Mouse (Mus musculus) neural tube, embryonic 14.5 days (tissue): Measurements from ENCODE around the gene Pik3cg. TPM values are rescaled to one million over a fixed set of nuclear protein-coding genes. Genes with fewer than 3 reads are reported as not detected.

Experiments used
- ATAC-seq: fragments of 200-750 bp; cut with Nextera tagmentation; 2 replicates; pipeline ENCODE4 v1.8.0; 2017; ENCODE audit warnings: low read depth, mild to moderate bottlenecking, moderate TSS enrichment, moderate library complexity
- H3K27ac ChIP-seq: fragments of 300-500 bp; sonication (generic); 2 replicates; pipeline ENCODE4 v1.5.1; 2014; ENCODE audit warnings: low read depth, mild to moderate bottlenecking, control low read depth, low read length, moderate library complexity, mixed read lengths
- H3K27me3 ChIP-seq: fragments of 300-500 bp; sonication (generic); 2 replicates; pipeline ENCODE4 v1.6.1; 2014; ENCODE audit warnings: low read length; ENCODE audit not compliant: control insufficient read depth, insufficient read depth
- H3K36me3 ChIP-seq: fragments of 300-500 bp; sonication (generic); 2 replicates; pipeline ENCODE4 v1.6.1; 2014; ENCODE audit warnings: low read length, mixed read lengths; ENCODE audit not compliant: control insufficient read depth, insufficient read depth
- H3K4me1 ChIP-seq: fragments of 300-500 bp; sonication (generic); 2 replicates; pipeline ENCODE4 v1.6.1; 2014; ENCODE audit warnings: low read length; ENCODE audit not compliant: control insufficient read depth, insufficient read depth
- H3K4me2 ChIP-seq: fragments of 300-500 bp; sonication (generic); 2 replicates; pipeline ENCODE4 v1.6.1; 2014; ENCODE audit warnings: mild to moderate bottlenecking, low read depth, low read length, control low read depth
- H3K4me3 ChIP-seq: fragments of 300-500 bp; sonication (generic); 2 replicates; pipeline ENCODE4 v1.5.1; 2014; ENCODE audit warnings: low read depth, low read length, control low read depth, mixed read lengths
- H3K9ac ChIP-seq: fragments of 300-500 bp; sonication (generic); replicated peaks from 2 replicates; pipeline ENCODE4 v1.6.1; 2014; ENCODE audit warnings: low read depth, mild to moderate bottlenecking, control low read depth, low read length, mixed read lengths
- H3K9me3 ChIP-seq: fragments of 300-500 bp; sonication (generic); 2 replicates; pipeline ENCODE4 v1.6.1; 2016; ENCODE audit warnings: low read length; ENCODE audit not compliant: control insufficient read depth
- WGBS: fragments of 180-500 bp; shearing (Covaris S2); extraction: QIAGEN DNeasy Blood & Tissue Kit; methylation state at CpG from one replicate; pipeline ENCODE4 v1.1.7; 2014; 5-methylcytosine and 5-hydroxymethylcytosine counted together
- polyA plus RNA-seq: library from polyadenylated mRNA; unstranded; fragments of >200 nt; fragmentation: Nextera tagmentation; extraction: Ambion mirVana; gene quantifications from 2 replicates; pipeline ENCODE4 v1.2.1, GENCODE M21; 2014

The Pik3cg gene
- polyA plus RNA-seq, 1 experiment from 2014 or later: 0.88 TPM

DNA sequence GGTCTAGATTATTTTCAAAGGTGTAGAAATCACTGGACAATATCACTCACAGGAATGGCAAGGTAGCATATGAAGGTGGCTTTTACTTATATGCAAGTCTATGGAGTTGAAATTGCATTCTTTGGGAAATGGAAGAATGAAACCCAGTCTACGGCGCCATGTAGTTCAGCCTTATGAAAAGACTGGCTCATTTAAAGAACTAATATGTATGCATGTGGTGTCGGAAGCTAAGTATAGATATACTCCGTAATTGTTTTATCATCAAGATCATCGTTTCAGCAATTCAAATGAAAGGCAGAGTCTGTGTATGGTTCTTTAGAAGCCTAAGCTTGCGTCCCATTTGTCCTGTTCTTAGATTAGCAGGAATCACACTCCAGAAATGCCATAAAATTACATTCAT lies 34.0 kb downstream of the Pik3cg start:
- Histone ChIP-seq H3K36me3 (no peaks in the 10 kb centered on the region), H3K4me3 (no peak overlapping the region), H3K27ac (no peak overlapping the region), H3K27me3 (no peaks in the 10 kb centered on the region), H3K9me3 (no peaks in the 10 kb centered on the region), H3K4me1 (no peaks in the 10 kb centered on the region), H3K4me2 (no peak overlapping the region), H3K9ac (no peak overlapping the region)
- no peak for ATAC-seq
- 93% methylated on average over 6 of the region's 6 CpGs for WGBS

DNA sequence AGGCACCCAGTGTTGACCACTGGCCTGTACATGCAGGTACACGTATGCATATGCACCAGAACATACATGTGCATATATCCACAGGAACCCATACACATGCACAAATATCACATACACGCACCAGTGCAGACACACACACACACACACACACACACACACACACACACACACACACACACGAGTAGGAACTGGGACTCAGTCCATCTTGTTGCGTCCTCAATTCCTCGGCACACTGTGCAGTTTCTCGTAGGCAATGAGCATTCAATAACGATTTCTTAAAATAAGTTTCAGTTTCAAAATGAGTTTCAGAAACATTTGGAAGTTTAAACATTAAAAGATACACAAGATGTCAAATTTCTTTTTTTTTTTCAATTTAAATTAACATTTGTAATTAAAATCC lies 35.6 kb downstream of the Pik3cg start:
- Histone ChIP-seq H3K4me1 (no peaks in the 10 kb centered on the region), H3K9ac (no peak overlapping the region), H3K36me3 (no peaks in the 10 kb centered on the region), H3K27me3 (no peaks in the 10 kb centered on the region), H3K27ac (no peak overlapping the region), H3K9me3 (no peaks in the 10 kb centered on the region), H3K4me3 (no peak overlapping the region), H3K4me2 (no peak overlapping the region)
- WGBS: 93% methylated on average over 7 of the region's 7 CpGs
- no peak for ATAC-seq

DNA sequence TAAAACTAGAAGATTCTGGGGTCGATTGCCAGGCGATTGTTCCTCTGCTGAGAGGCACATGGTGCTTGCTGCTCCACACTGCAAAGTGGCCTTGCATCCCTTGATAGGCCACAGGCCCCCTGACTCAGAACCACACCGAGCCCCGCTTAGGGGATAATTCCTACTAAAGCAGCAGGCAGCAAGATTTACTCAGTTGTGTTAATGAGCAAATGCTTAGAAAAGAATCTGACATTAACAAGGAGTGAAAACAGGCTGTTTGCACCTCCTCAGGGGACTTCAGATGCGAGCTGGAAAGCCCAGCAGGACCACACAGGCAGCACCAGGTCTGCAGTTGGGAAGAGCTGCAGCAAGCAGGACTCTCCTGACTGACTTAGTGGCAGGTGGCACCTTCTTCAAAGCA lies 39.3 kb downstream of the Pik3cg start:
- H3K9me3 ChIP-seq: no peaks in the 10 kb centered on the region
- H3K27ac ChIP-seq: no peak overlapping the region
- 10% methylated on average over 5 of the region's 5 CpGs for WGBS
- no peak overlapping the region for H3K4me2 ChIP-seq
- H3K4me3 ChIP-seq: no peak overlapping the region
- no peak overlapping the region for H3K9ac ChIP-seq
- H3K4me1 ChIP-seq: no peaks in the 10 kb centered on the region
- ATAC-seq: no peak
- H3K27me3 ChIP-seq: no peaks in the 10 kb centered on the region
- H3K36me3 ChIP-seq: no peaks in the 10 kb centered on the region

DNA sequence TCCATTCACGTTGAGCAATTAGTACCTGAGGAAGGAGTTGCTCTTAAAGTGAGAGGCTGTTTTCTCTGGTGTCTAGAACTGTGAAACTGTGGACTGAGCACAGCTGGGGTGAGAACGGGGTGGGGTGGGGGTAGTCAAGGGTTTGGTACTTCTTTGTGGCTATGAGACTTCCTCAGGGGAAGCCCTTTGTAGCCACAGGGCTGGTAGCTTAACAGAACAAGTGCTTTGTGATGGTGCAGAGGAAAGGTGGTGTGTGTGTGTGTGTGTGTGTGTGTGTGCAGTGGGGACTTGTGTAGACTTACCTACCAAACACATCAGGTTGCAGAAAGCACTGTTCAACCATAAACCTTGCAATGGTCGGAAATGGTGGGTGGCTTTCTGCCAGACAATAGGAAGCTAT lies 39.7 kb downstream of the Pik3cg start:
- Histone ChIP-seq H3K9me3 (no peaks in the 10 kb centered on the region), H3K4me2 (no peak overlapping the region), H3K27me3 (no peaks in the 10 kb centered on the region), H3K27ac (no peak overlapping the region), H3K9ac (no peak overlapping the region), H3K4me1 (no peaks in the 10 kb centered on the region), H3K36me3 (no peaks in the 10 kb centered on the region), H3K4me3 (no peak overlapping the region)
- WGBS: 34% methylated on average over 3 of the region's 3 CpGs
- ATAC-seq: no peak

DNA sequence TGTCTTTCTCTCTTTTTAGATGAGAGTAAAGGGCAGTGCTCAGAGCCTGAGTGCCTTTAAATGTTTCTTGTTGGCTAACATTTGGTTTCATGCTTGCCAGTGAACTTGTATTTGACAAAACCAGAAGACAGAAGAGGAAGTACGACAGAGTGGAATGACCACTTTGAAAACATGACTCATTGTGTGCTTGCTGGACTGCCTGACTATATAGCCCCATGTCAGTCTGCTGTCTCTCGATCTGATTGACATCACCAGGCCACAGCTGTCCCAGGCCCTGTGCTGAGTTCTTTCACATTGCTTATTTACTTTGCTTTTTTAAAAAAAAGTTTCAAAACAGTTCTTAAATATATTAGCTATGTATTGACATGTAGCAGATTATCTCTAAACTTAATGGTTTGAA lies 44.8 kb downstream of the Pik3cg start:
- ATAC-seq: no peak
- 89% methylated on average over 2 of the region's 2 CpGs for WGBS

DNA sequence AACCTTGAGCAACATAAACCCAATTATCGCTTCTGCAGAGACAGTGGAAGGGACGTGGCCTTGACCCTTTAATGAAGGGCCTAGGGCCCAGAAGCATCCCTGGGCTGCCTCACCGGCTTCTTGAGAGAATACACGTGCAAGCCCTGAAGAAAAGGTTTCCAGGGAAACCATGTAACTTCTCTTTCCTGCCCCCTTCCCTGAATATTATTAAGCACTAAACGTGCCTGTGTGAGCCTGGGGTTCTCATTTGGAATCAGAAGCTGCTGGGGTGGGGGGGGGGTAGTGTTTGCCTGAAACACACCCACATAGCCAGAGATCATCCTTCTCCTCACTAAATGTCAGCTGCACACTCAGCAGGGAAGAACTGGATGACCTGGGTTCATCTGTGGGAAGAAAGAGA lies 49.7 kb downstream of the Pik3cg start:
- peak; percentile 41; the same call in 1 of the 2 replicates for ATAC-seq
- Histone ChIP-seq H3K27me3 (no peaks in the 10 kb centered on the region), H3K36me3 (no peaks in the 10 kb centered on the region), H3K4me3 (no peak overlapping the region), H3K4me1 (peaks cover 5% of the 10 kb centered on the region; the same call in 1 of the 2 replicates), H3K9ac (no peak overlapping the region), H3K4me2 (no peak overlapping the region), H3K27ac (no peak overlapping the region), H3K9me3 (no peaks in the 10 kb centered on the region)
- WGBS: 24% methylated on average over 5 of the region's 5 CpGs

More for the DNA sequence above, 44.8 kb downstream of the Pik3cg start:
- Histone ChIP-seq H3K9ac (no peak overlapping the region), H3K9me3 (no peaks in the 10 kb centered on the region), H3K4me2 (no peak overlapping the region), H3K27ac (no peak overlapping the region), H3K27me3 (no peaks in the 10 kb centered on the region), H3K4me3 (no peak overlapping the region), H3K4me1 (peaks cover 3% of the 10 kb centered on the region; the same call in 1 of the 2 replicates), H3K36me3 (no peaks in the 10 kb centered on the region)

DNA sequence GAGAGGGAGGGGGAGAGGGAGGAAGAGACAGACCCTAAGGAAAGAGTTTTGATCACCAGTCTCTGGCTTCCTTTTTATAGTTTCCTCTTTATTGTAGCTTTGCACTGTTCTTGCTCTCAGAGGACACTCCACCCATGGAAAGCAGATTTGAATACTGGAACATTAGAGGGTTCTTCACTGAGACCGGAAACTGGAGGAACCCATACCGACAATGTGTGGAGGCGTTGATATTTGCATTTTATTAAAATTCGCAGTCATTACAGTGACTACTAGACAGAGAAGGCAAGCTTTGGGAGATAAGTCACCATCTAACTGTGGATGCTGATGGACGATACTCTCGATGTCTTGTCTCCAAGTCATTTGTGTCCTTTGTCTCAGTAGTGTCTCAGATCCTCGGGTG lies 61.9 kb downstream of the Pik3cg start:
- H3K27ac ChIP-seq: no peak overlapping the region

DNA sequence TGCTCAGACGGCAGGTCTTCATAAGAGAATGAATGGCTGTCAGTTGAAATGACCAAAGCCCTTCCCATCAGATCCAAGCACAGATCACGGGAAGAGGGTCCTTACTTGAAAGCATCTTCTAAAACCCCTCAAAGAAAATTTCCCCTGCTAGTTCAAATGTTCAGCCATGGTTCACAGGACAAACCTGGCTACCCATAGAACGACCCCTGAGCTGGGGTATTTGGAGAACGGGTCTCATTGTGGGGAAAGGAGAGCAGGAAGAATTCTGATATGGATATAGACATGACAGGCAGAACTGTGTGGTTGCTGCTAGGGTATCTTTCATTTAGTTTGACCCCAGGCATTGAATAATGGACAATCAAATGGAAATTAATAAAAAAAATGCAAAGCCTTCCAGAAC lies 62.8 kb downstream of the Pik3cg start:
- no peak overlapping the region for H3K4me2 ChIP-seq
- no peaks in the 10 kb centered on the region for H3K36me3 ChIP-seq
- H3K27me3 ChIP-seq: no peaks in the 10 kb centered on the region
- H3K27ac ChIP-seq: no peak overlapping the region
- no peak overlapping the region for H3K4me3 ChIP-seq
- 78% methylated on average over 4 of the region's 4 CpGs for WGBS
- H3K9me3 ChIP-seq: no peaks in the 10 kb centered on the region
- H3K4me1 ChIP-seq: no peaks in the 10 kb centered on the region
- no peak overlapping the region for H3K9ac ChIP-seq
- no peak for ATAC-seq

More for the DNA sequence above, 61.9 kb downstream of the Pik3cg start:
- H3K4me3 ChIP-seq: no peak overlapping the region
- H3K9ac ChIP-seq: no peak overlapping the region
- no peaks in the 10 kb centered on the region for H3K4me1 ChIP-seq
- H3K9me3 ChIP-seq: no peaks in the 10 kb centered on the region
- no peak overlapping the region for H3K4me2 ChIP-seq
- no peak for ATAC-seq
- no peaks in the 10 kb centered on the region for H3K36me3 ChIP-seq
- WGBS: 93% methylated on average over 7 of the region's 7 CpGs
- no peaks in the 10 kb centered on the region for H3K27me3 ChIP-seq

DNA sequence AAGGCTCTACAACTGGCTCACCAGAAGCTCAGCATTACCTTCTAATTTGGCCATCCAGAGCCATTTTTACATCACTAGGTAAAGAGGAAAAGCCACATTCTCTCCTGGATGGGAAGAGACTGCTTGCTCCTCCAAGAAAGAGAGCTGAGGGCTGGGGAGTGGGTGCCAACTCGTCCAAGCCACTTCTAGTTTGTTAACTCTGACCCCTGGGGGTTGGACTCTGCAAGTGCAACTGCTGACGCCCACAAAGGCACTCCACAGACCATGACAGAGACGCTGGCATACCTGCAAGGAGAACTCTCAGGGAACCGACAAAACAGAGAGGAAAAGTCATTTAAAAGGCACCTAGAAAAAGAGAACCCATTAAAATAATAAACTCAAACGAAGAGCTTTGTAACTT lies 63.9 kb downstream of the Pik3cg start:
- H3K9ac ChIP-seq: no peak overlapping the region
- no peaks in the 10 kb centered on the region for H3K36me3 ChIP-seq
- no peaks in the 10 kb centered on the region for H3K27me3 ChIP-seq
- H3K4me3 ChIP-seq: no peak overlapping the region
- H3K9me3 ChIP-seq: no peaks in the 10 kb centered on the region
- H3K27ac ChIP-seq: no peak overlapping the region
- ATAC-seq: peak; percentile 96
- H3K4me1 ChIP-seq: no peaks in the 10 kb centered on the region
- H3K4me2 ChIP-seq: no peak overlapping the region
- WGBS: 5% methylated on average over 5 of the region's 5 CpGs

DNA sequence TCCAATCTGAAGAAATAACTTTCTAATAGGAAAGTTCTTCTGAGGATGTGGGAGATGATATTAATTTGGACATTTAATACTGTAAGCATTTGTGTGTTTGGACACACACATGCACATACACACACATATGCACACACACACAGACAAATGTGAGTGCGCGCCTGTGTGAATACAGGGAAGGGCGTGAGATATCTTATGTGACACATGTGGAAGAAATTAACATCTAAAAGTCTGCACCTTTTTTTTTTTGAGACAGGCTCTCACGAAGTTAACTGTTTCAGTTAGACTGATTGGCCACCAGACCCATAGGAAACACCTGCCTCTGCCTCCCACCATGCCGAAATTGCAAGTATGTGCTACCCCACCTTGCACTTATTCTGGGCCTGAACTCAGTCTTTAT lies 64.7 kb downstream of the Pik3cg start:
- H3K27me3 ChIP-seq: no peaks in the 10 kb centered on the region
- H3K4me1 ChIP-seq: no peaks in the 10 kb centered on the region
- no peak overlapping the region for H3K9ac ChIP-seq
- no peak overlapping the region for H3K4me2 ChIP-seq
- no peaks in the 10 kb centered on the region for H3K36me3 ChIP-seq
- no peak overlapping the region for H3K27ac ChIP-seq
- WGBS: 91% methylated on average over 5 of the region's 5 CpGs
- no peaks in the 10 kb centered on the region for H3K9me3 ChIP-seq
- no peak for ATAC-seq
- no peak overlapping the region for H3K4me3 ChIP-seq
